Mouse (Mus musculus) heart, adult 2 months (tissue): ENCODE measurements at regions not wholly inside any gene's neighbourhood (a gene's known extent, or its start where the extent isn't known, plus 50 kb on each side); places are given as distances from the start of the nearest gene placed in this dataset.

Experiments used
- DNase-seq, 2 experiments: peaks; one replicate each; pipeline ENCODE4 v3.0.0; 2021
- H3K27ac ChIP-seq: fragments of 200-600 bp; 2 replicates; pipeline ENCODE4 v1.8.1; 2022
- H3K27me3 ChIP-seq: fragments of 200-500 bp; 2 replicates; pipeline ENCODE4 v1.6.1; 2012; ENCODE audit warnings: mild to moderate bottlenecking, low read length, inconsistent platforms, mixed read lengths; ENCODE audit not compliant: control insufficient read depth, insufficient read depth
- H3K36me3 ChIP-seq: fragments of 200-500 bp; 2 replicates; pipeline ENCODE4 v1.6.1; 2012; ENCODE audit warnings: low read length, inconsistent platforms; ENCODE audit not compliant: control insufficient read depth, insufficient read depth
- H3K4me1 ChIP-seq: fragments of 200-500 bp; 2 replicates; pipeline ENCODE4 v1.6.1; 2011; ENCODE audit warnings: low read length; ENCODE audit not compliant: control insufficient read depth, insufficient read depth
- H3K4me3 ChIP-seq: fragments of 200-600 bp; 2 replicates; pipeline ENCODE4 v1.8.1; 2022
- H3K79me2 ChIP-seq: fragments of 200-500 bp; replicated peaks from 2 replicates; pipeline ENCODE4 v1.6.1; 2012; ENCODE audit warnings: mild to moderate bottlenecking, inconsistent platforms, low read length, moderate library complexity, mixed read lengths; ENCODE audit not compliant: control insufficient read depth, insufficient read depth
- H3K9ac ChIP-seq: fragments of 200-500 bp; 2 replicates; pipeline ENCODE4 v1.6.1; 2012; ENCODE audit warnings: low read depth, mild to moderate bottlenecking, control low read depth, inconsistent platforms, low read length, mixed read lengths
- CTCF ChIP-seq: fragments of 200-600 bp; IDR thresholded peaks from 2 replicates; pipeline ENCODE4 v1.8.1; 2022; ENCODE audit warnings: antibody characterized with exemption, mild to moderate bottlenecking, moderate library complexity
- EP300 ChIP-seq: fragments of 200-500 bp; IDR thresholded peaks from 2 replicates; pipeline ENCODE4 v1.6.1; 2011; ENCODE audit warnings: low read depth, low read length, control low read depth; ENCODE audit not compliant: insufficient read depth
- POLR2A ChIP-seq: fragments of 200-500 bp; IDR thresholded peaks from 2 replicates; pipeline ENCODE4 v1.6.1; 2011; ENCODE audit warnings: mild to moderate bottlenecking, low read depth, low read length, control low read depth; ENCODE audit not compliant: insufficient read depth
- WGBS: fragments of 180-500 bp; shearing (Covaris S2); methylation state at CpG from one replicate; pipeline ENCODE4 v1.1.7; 2018; 5-methylcytosine and 5-hydroxymethylcytosine counted together
- intact Hi-C: fragments of 180-260 bp; cut with DNase I; formaldehyde crosslinking; loops from one replicate; pipeline ENCODE4 v1.15.1; 2025

GRCm38 (mm10) chr5:46006691-46007090 is 149.3 kb upstream of the Lcorl start:
- H3K79me2 ChIP-seq: no peaks in the 10 kb centered on the region
- no peak overlapping the region for H3K9ac ChIP-seq
- no peaks in the 10 kb centered on the region for H3K36me3 ChIP-seq
- 70% methylated on average over 2 of the region's 2 CpGs for WGBS
- no peak overlapping the region for H3K4me3 ChIP-seq
- TF ChIP-seq POLR2A (no peak), EP300 (no peak), CTCF (no peak)
- intact Hi-C loops: no loop called here
- H3K27me3 ChIP-seq: no peaks in the 10 kb centered on the region
- no peak overlapping the region for H3K27ac ChIP-seq
- no peak for DNase-seq
- H3K4me1 ChIP-seq: no peaks in the 10 kb centered on the region; the same call in 1 of the 2 replicates

DNA sequence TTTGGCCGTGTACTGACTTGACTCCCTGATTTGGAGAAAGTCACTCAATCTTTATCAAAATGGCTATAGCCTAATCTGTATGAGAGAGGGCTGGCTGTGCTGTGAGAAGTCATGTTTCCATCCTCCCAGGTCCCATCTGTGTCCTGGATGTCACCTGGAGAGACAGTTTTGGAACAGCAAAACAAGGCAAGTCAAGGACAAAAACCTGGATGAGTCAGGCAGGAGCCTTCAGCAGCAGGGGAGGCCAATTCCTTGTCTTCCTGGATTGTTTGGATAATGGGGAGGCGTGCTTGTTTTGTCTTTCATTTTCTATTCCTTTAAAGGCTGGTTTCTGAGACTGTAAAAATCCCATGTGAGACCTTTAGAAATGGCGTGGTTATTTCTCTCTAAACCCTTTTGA is 148.8 kb upstream of the Lcorl start:
- H3K79me2 ChIP-seq: no peaks in the 10 kb centered on the region
- intact Hi-C loops: no loop called here
- no peaks in the 10 kb centered on the region for H3K36me3 ChIP-seq
- H3K27ac ChIP-seq: no peak overlapping the region
- no peak overlapping the region for H3K9ac ChIP-seq
- H3K4me1 ChIP-seq: no peaks in the 10 kb centered on the region; the same call in 1 of the 2 replicates
- TF ChIP-seq CTCF (no peak), EP300 (no peak), POLR2A (no peak)
- 78% methylated on average over 3 of the region's 3 CpGs for WGBS
- DNase-seq: no peak
- no peaks in the 10 kb centered on the region for H3K27me3 ChIP-seq
- H3K4me3 ChIP-seq: no peak overlapping the region

GRCm38 (mm10) chr5:46005631-46006030 is 148.2 kb upstream of the Lcorl start:
- no peak for DNase-seq
- Histone ChIP-seq H3K27me3 (no peaks in the 10 kb centered on the region), H3K4me3 (no peak overlapping the region), H3K36me3 (no peaks in the 10 kb centered on the region), H3K79me2 (no peaks in the 10 kb centered on the region), H3K27ac (no peak overlapping the region), H3K9ac (no peak overlapping the region), H3K4me1 (no peaks in the 10 kb centered on the region; the same call in 1 of the 2 replicates)
- WGBS: 87% methylated on average over 1 of the region's 1 CpGs
- intact Hi-C loops: no loop called here
- TF ChIP-seq EP300 (no peak), CTCF (no peak), POLR2A (no peak)

- no peak overlapping the region for H3K4me3 ChIP-seq
- no peaks in the 10 kb centered on the region for H3K79me2 ChIP-seq
- no peak for TF ChIP-seq EP300
- intact Hi-C loops: no loop called here
- H3K4me1 ChIP-seq: no peaks in the 10 kb centered on the region; the same call in 1 of the 2 replicates
- no peaks in the 10 kb centered on the region for H3K36me3 ChIP-seq
- no peaks in the 10 kb centered on the region for H3K27me3 ChIP-seq
- H3K9ac ChIP-seq: no peak overlapping the region
- no peak overlapping the region for H3K27ac ChIP-seq
- no peak for DNase-seq
- WGBS: 42% methylated on average over 5 of the region's 5 CpGs
Observed at GRCm38 (mm10) chr5:46002011-46002410, 144.6 kb upstream of the Lcorl start.

- WGBS: 74% methylated on average over 2 of the region's 2 CpGs
- Histone ChIP-seq H3K27me3 (no peaks in the 10 kb centered on the region), H3K36me3 (no peaks in the 10 kb centered on the region), H3K4me3 (no peak overlapping the region), H3K79me2 (no peaks in the 10 kb centered on the region), H3K9ac (no peak overlapping the region), H3K27ac (no peak overlapping the region), H3K4me1 (no peaks in the 10 kb centered on the region)
- TF ChIP-seq EP300 (no peak), CTCF (no peak)
- DNase-seq: no peak
- intact Hi-C loops: no loop called here
Observed at GRCm38 (mm10) chr5:45957766-45958165, 100.4 kb upstream of the Lcorl start.

- intact Hi-C loops: no loop called here
- H3K27me3 ChIP-seq: no peaks in the 10 kb centered on the region
- TF ChIP-seq CTCF (no peak), POLR2A (no peak), EP300 (no peak)
- H3K9ac ChIP-seq: no peak overlapping the region
- H3K4me1 ChIP-seq: no peaks in the 10 kb centered on the region
- H3K27ac ChIP-seq: no peak overlapping the region
- no peak for DNase-seq
- 93% methylated on average over 3 of the region's 3 CpGs for WGBS
- H3K79me2 ChIP-seq: no peaks in the 10 kb centered on the region
- H3K36me3 ChIP-seq: no peaks in the 10 kb centered on the region
- no peak overlapping the region for H3K4me3 ChIP-seq
Observed at GRCm38 (mm10) chr5:45943970-45944369, 86.6 kb upstream of the Lcorl start.

DNA sequence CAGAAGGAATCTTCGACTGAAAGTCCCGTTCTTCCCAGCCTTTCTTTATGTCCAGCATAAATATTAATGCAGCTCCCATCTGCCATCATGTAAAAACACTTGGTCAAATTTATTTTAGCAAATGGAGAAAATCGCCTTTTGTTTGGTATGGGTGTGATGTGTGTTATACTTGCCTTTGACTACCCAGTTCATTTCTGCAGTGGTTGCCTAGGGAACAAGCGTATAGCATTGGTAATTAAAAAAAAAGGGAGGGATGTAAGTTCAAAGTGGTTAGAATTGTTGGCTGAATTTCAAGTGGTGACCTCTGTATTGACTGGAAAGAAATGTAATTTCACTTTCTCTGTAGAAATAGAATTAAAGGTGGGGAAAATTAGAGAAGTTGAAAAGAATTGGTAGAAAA is 75.6 kb upstream of the Lcorl start:
- H3K27ac ChIP-seq: no peak overlapping the region
- no peaks in the 10 kb centered on the region for H3K4me1 ChIP-seq
- DNase-seq: no peak
- no peaks in the 10 kb centered on the region for H3K36me3 ChIP-seq
- H3K4me3 ChIP-seq: no peak overlapping the region
- no peaks in the 10 kb centered on the region for H3K79me2 ChIP-seq
- H3K27me3 ChIP-seq: no peaks in the 10 kb centered on the region
- H3K9ac ChIP-seq: no peak overlapping the region
- WGBS: 73% methylated on average over 4 of the region's 4 CpGs
- TF ChIP-seq POLR2A (no peak), CTCF (no peak), EP300 (no peak)
- intact Hi-C loops: no loop called here
